Mouse (Mus musculus) left cerebral cortex, postnatal 4 days (tissue): ENCODE results near the gene Spryd3. TPM values are rescaled to one million over a fixed set of nuclear protein-coding genes. Genes with fewer than 3 reads are reported as not detected.
A peak's percentile ranks its signal among the peaks of the same experiment; 100 is the strongest.

Source experiments
- DNase-seq: peaks from one replicate; pipeline ENCODE4 v3.0.0-alpha.2; 2022
- intact Hi-C: fragments of 180-260 bp; cut with DNase I; formaldehyde crosslinking; loops from one replicate; pipeline ENCODE4 v1.15.1; 2025
- total RNA-seq, 2 experiments: library from RNA; stranded (reverse); gene quantifications; 2 replicates each; pipeline ENCODE4 v1.2.3; 2021

Gene Spryd3
- total RNA-seq, 2 experiments from 2014 or later = 115 to 118 TPM

GRCm38 (mm10) chr15:102147674-102148402, 11.8 kb upstream of the Spryd3 start:
- intact Hi-C loops = no loop called here
- no peak for DNase-seq

DNA sequence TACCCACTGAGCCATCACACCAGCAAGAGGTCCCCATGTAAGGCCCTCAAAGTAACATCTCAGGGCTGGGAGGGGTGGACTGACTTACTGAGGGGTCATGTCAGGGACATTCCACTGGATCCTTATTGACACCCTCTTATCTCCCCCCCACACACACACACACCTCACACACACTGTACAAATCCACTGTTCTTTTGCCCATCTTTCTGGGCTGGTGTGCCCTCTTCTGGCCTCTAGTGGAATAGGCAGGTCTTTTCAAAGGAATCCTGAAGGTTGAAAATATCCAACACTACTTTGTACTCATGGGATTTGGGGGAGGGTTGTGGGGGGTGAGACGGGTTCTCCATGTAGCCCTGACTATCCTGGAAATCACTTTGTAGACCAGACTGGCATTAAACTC, 10.8 kb upstream of the Spryd3 start:
- DNase-seq = peak; percentile 48
- intact Hi-C loops = no loop called here

DNA sequence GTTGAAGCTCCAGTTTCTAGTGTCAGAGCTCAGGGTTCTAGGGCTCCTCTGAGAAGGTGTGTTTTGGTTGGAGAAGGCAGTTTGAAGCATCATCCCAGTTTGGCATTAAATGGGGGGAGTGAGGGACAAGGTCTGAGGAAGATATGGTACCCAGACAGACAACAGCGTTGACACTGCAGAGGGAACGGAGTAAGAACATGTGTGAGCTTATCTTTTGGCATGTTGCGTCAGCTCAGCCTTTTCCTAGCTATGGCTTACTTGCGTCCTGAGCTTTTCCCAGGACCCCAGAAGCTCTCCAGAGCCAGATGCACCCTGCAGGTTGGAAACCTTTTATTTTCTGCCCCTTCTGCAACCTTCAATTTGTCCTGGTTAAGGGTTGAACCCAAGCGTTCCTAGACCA, 10.1 kb upstream of the Spryd3 start:
- DNase-seq = no peak
- intact Hi-C loops = no loop called here

GRCm38 (mm10) chr15:102145330-102145729, 9.3 kb upstream of the Spryd3 start:
- no peak for DNase-seq
- intact Hi-C loops = no loop called here

DNA sequence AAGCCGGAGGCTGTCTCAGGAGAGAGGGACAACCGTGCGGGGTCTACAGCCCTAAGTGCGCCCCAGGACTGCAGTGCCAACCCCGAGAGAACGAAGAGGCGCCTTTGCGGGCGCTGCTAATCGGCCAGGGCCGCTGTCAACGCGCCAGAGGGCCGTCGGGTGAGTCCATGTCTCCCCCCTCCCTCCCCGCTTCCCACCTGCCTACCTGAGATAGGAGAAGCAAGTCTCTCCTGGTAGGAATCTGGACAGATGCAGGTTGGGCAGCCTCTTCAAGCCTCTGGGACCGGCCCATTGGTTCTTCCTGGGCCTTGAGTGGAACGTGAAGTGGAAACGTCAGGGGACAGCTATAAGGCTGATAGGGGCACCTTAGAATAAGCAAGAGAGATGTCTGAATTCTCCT, 8.7 kb upstream of the Spryd3 start:
- intact Hi-C loops = no loop called here
- no peak for DNase-seq

DNA sequence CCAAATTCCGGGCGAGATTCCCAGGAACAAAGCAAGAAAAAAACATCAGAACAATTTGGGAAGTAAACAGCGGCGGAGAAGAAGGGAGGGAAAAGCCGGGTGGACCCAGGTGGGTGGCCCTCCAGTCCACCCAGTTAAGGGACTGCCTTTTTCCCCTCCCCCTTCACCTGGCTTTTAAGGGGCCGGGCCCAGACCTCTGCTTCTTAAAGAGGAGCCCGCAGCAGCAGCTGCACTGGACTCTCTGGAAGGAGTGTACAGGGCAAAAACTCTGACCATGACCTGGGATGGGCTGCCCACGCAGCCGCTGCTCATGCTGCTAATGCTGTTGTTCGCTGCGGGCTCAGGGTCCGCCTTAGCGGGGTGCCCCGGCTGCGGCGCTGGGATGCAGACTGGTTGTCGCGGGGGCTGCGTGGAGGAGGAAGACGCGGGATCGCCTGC, 8.3 kb upstream of the Spryd3 start, which contains the start of gene Igfbp6:
Igfbp6 (plus strand) TSS at position 89 of the 438 bp plus-strand sequence.
- intact Hi-C loops = no loop called here
- no peak for DNase-seq

- DNase-seq = no peak
- intact Hi-C loops = no loop called here
Measured at GRCm38 (mm10) chr15:102142914-102143912, 7.2 kb upstream of the Spryd3 start.

DNA sequence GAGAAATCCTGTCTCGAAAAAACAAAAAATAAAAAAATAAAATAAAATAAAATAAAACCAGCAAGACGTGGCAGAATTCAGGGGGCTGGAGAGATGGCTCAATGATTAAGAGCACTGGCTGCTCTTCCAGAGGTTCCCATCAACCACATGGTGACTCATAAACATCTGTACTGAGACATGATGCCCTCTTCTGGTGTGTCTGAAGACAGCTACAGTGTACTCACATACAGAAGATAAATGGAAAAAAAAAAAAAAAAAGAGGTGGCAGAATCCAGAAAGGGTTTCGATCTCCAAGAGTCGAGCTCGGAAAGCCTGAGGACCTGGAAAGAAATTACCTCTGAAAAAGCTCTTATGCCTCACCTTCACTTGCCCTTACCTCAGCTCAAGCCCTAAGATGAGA, 5.1 kb upstream of the Spryd3 start:
- intact Hi-C loops = no loop called here
- no peak for DNase-seq

- intact Hi-C loops = no loop called here
- no peak for DNase-seq
Measured at GRCm38 (mm10) chr15:102135522-102136128, 409 bp downstream of the Spryd3 start.

DNA sequence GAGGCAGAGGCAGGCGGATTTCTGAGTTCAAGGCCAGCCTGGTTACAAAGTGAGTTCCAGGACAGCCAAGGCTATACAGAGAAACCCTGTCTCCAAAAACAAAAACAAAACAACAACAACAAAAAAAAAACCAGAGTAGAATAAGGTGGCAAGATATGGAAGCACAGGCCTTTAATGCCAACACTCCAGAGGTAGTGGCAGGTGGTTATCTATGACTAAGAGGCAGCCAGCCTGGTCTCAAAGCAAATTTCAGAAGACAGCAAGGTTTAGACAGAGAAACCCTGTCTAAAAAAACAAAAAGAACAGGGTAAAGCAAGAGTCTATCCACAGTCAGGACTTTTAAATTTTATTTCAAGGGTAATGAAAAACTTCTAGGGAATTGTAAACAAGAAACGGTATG, 1.3 kb downstream of the Spryd3 start:
- intact Hi-C loops = no loop called here
- no peak for DNase-seq

DNA sequence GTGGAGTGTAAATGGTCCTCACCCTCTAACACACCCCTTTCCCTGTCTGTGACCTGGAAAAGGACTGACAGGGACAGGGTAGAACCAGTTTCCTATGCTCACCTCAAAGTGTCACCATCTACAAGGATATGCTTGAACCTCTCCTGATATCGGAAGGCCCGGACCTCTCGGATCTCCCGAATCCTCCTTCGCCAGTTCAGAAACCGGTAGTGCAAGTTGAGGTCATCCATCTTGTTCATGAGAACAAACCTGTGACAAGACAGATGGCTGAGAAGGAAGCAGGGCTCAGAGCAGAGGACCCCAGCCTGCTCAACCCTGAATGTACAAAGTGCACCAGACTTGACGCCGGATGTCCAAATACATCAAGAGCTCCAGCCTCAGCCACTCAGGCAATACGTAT, 2.7 kb downstream of the Spryd3 start:
- no peak for DNase-seq
- intact Hi-C loops = no loop called here

DNA sequence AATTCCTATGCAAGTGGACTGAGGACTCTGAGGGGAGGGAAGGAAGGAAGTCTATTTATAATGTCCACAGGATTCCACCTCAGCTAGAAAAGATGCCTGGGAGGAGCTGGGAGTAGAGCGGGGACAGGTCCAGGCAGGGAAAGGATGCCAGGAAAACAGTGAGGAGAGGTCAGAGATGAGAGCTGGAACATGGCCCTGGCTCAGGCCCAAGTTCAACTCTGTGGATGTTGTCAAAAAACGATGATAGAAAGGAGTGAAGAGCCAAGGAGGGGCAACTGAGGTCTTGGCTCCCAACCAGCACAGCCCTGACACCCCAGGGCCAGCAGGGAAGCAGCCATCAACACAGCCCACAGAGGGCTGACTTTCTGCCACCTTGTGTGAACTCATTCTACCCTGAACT, 9.7 kb downstream of the Spryd3 start:
- peak; percentile 76 for DNase-seq

GRCm38 (mm10) chr15:102120530-102120929, 15.5 kb downstream of the Spryd3 start:
- DNase-seq = no peak
- intact Hi-C loops = no loop called here

More for the DNA sequence above, 9.7 kb downstream of the Spryd3 start:
- intact Hi-C loops = no loop called here

DNA sequence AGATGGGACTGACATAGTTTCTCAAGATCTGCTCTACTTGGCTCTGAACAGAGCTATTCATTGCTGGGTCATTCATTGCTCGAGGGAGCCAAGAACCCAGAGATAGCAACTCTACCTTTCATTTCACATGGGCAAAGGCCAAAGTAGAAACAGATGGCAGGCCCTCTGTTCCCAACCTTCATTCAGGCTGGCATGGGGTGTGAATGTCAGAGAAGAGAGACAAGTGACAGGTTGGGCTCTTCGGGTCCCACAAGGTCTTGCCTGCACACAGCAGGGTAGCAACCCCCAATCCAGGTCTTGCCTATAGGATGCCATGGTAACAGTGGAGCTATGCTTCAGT, 16.2 kb downstream of the Spryd3 start:
- intact Hi-C loops = no loop called here

DNA sequence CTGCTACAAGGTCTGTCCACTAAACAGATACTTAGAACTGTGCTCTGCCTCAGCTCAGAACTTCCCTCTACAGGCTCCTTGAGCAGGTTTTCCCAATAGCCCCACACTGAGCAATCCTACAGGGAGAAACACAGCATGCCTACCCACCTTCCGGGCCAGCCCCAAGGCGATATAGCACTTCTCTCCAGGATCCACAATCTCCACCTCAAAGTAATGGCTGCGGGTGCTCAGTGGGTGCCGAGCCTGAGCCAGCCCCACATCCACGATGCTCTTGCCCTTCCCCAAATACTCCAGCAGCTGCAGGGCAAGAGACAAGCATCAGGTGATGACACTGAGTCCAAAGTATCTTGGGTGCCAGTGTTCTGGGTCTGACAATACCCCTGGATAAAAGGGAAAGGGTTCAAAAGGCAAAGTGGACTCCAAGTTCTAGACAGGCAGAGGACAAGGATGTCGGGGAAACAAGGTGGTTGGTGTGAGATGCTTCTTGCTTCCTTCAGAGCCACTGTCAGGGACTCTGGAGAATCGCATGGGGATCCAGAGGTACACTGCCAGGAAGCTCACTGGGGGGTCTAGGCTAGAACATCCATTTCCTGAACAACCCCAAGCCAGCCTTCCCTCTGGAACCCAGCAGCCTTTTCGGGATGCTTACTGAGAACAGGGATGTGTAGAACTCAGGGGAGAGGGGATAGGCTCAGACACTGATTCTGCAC, 16.8 kb downstream of the Spryd3 start:
- intact Hi-C loops = no loop called here

More for the DNA sequence above, 16.2 kb downstream of the Spryd3 start:
- DNase-seq = peak; percentile 50

GRCm38 (mm10) chr15:102118591-102118990, 17.4 kb downstream of the Spryd3 start:
- no peak for DNase-seq

More for the DNA sequence above, 16.8 kb downstream of the Spryd3 start:
- DNase-seq = peak; percentile 21

GRCm38 (mm10) chr15:102117461-102118443, 18.3 kb downstream of the Spryd3 start:
- peak; percentile 65 for DNase-seq
- intact Hi-C loops = no loop called here

More at GRCm38 (mm10) chr15:102118591-102118990, 17.4 kb downstream of the Spryd3 start:
- intact Hi-C loops = no loop called here

GRCm38 (mm10) chr15:102116753-102117415, 19.1 kb downstream of the Spryd3 start:
- intact Hi-C loops = no loop called here
- DNase-seq = peak; percentile 88
